Mouse (Mus musculus) heart, embryonic 11.5 days (tissue): ENCODE results near the gene Ryr3. TPM values are rescaled to one million over a fixed set of nuclear protein-coding genes. Genes with fewer than 3 reads are reported as not detected.
"Not testable (repeated sequence)": the region's sequence is repeated elsewhere in the genome, so short reads cannot be mapped to it uniquely, and the experiment has no call there.

Experiments
- ATAC-seq: fragments of 200-750 bp; cut with Nextera tagmentation; replicated peaks from 2 replicates; pipeline ENCODE4 v1.8.0; 2017; ENCODE audit warnings: moderate library complexity; ENCODE audit not compliant: insufficient number of reproducible peaks, low FRiP score, low TSS enrichment
- H3K27ac ChIP-seq: fragments of 300-500 bp; sonication (generic); 2 replicates; pipeline ENCODE4 v1.5.1; 2014; ENCODE audit warnings: mild to moderate bottlenecking, low read depth, low read length
- H3K27me3 ChIP-seq: fragments of 300-500 bp; sonication (generic); 2 replicates; pipeline ENCODE4 v1.6.1; 2014; ENCODE audit warnings: mild to moderate bottlenecking, low read length, mixed read lengths; ENCODE audit not compliant: control insufficient read depth, insufficient read depth
- H3K36me3 ChIP-seq: fragments of 300-500 bp; sonication (generic); 2 replicates; pipeline ENCODE4 v1.6.1; 2014; ENCODE audit warnings: mild to moderate bottlenecking, low read length, moderate library complexity, mixed read lengths; ENCODE audit not compliant: control insufficient read depth, insufficient read depth
- H3K4me1 ChIP-seq: fragments of 300-500 bp; sonication (generic); 2 replicates; pipeline ENCODE4 v1.6.1; 2014; ENCODE audit warnings: low read length; ENCODE audit not compliant: control insufficient read depth, insufficient read depth
- H3K4me2 ChIP-seq: fragments of 300-500 bp; sonication (generic); 2 replicates; pipeline ENCODE4 v1.6.1; 2014; ENCODE audit warnings: mild to moderate bottlenecking, moderate library complexity
- H3K4me3 ChIP-seq: fragments of 300-500 bp; sonication (generic); 2 replicates; pipeline ENCODE4 v1.5.1; 2014; ENCODE audit warnings: low read depth, low read length
- H3K9ac ChIP-seq: fragments of 300-500 bp; sonication (generic); 2 replicates; pipeline ENCODE4 v1.6.1; 2014; ENCODE audit warnings: mild to moderate bottlenecking, low read depth, low read length, moderate library complexity
- H3K9me3 ChIP-seq: fragments of 300-500 bp; sonication (generic); replicated peaks from 2 replicates; pipeline ENCODE4 v1.6.1; 2016; ENCODE audit warnings: low read length; ENCODE audit not compliant: control insufficient read depth
- WGBS: fragments of 180-500 bp; shearing (Covaris S2); extraction: QIAGEN DNeasy Blood & Tissue Kit; methylation state at CpG from one replicate; pipeline ENCODE4 v1.1.7; 2014; ENCODE audit not compliant: insufficient replicate concordance; 5-methylcytosine and 5-hydroxymethylcytosine counted together
- polyA plus RNA-seq: library from polyadenylated mRNA; unstranded; fragments of >200 nt; fragmentation: Nextera tagmentation; extraction: Ambion mirVana; gene quantifications from 2 replicates; pipeline ENCODE4 v1.2.1, GENCODE M21; 2014

The Ryr3 gene
- polyA plus RNA-seq, 1 experiment from 2014 or later: 5.5 TPM

DNA sequence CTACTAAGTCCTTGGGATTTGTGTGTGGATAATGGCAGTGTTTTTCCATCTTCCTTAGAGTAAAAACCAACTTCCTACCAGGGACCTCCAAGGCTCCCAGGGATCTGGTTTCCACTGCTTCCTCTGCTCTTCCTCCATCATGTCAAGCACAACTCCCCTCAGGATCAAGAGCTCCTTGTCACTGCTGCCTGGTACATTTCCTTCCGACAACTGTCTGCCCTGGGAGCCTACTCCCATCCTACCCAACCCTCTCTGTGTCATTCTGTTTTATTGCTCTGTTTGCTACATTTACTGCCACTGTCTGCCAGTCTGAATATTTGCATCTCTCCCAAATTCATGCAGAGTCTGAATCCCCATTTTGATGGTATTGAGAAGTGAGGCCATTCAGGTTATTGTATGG, 97.8 kb downstream of the Ryr3 start:
- Histone ChIP-seq H3K4me2 (no peak overlapping the region), H3K27me3 (no peaks in the 10 kb centered on the region), H3K4me1 (no peaks in the 10 kb centered on the region), H3K9ac (no peak overlapping the region), H3K27ac (no peak overlapping the region), H3K9me3 (no peaks in the 10 kb centered on the region), H3K36me3 (no peaks in the 10 kb centered on the region), H3K4me3 (no peak overlapping the region)
- ATAC-seq: no peak
- WGBS: 57% methylated on average over 1 of the region's 1 CpGs

- no peak overlapping the region for H3K9ac ChIP-seq
- no peak for ATAC-seq
- no peak overlapping the region for H3K4me2 ChIP-seq
- no peaks in the 10 kb centered on the region for H3K27me3 ChIP-seq
- H3K4me3 ChIP-seq: no peak overlapping the region
- no peaks in the 10 kb centered on the region for H3K36me3 ChIP-seq
- 80% methylated on average over 2 of the region's 2 CpGs for WGBS
- no peaks in the 10 kb centered on the region for H3K4me1 ChIP-seq
- no peak overlapping the region for H3K27ac ChIP-seq
- no peaks in the 10 kb centered on the region for H3K9me3 ChIP-seq
Measured at GRCm38 (mm10) chr2:113116788-113117187, 100.1 kb downstream of the Ryr3 start.

GRCm38 (mm10) chr2:113115897-113116283, 101.0 kb downstream of the Ryr3 start:
- WGBS: 85% methylated on average over 4 of the region's 4 CpGs
- Histone ChIP-seq H3K36me3 (no peaks in the 10 kb centered on the region), H3K27ac (no peak overlapping the region), H3K9ac (no peak overlapping the region), H3K4me3 (no peak overlapping the region), H3K9me3 (no peaks in the 10 kb centered on the region), H3K27me3 (no peaks in the 10 kb centered on the region), H3K4me2 (no peak overlapping the region), H3K4me1 (no peaks in the 10 kb centered on the region)
- ATAC-seq: no peak

DNA sequence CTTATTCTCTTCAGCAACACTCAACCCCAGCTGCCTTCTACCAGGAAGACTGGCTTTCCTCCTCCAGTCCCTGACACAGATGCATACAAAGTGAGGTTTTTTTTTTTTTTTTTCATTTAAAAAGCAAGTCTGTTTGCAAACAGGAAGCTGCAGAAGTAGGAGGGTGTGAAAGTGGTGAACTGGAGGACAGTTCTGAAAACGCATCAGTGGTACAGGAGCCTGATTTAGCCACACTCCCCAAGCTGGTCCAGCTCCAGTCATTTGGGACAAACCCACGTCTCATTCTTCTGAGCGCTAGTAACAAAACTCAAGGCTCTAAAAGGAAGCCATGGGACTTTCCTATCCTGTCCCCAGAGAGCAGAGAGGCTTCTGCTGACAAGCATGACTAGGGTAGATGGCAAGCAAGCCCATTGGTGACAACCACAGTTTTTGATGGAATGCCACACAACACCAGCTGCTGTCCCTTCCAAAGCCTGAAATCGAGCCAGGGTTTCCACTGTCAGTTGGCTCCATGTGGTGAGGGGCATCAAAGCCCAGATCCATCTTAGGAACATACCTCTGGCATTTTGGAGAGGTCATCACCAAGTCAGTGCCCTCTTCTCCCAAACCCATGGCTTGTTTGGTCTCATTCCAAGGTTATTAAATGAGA, 101.5 kb downstream of the Ryr3 start:
- no peak overlapping the region for H3K4me3 ChIP-seq
- H3K4me1 ChIP-seq: no peaks in the 10 kb centered on the region
- H3K36me3 ChIP-seq: no peaks in the 10 kb centered on the region
- H3K27ac ChIP-seq: no peak overlapping the region
- no peak overlapping the region for H3K4me2 ChIP-seq
- H3K9ac ChIP-seq: no peak overlapping the region
- 78% methylated on average over 4 of the region's 4 CpGs for WGBS
- no peaks in the 10 kb centered on the region for H3K9me3 ChIP-seq
- no peaks in the 10 kb centered on the region for H3K27me3 ChIP-seq
- no peak; the same call in 1 of the 2 replicates for ATAC-seq

DNA sequence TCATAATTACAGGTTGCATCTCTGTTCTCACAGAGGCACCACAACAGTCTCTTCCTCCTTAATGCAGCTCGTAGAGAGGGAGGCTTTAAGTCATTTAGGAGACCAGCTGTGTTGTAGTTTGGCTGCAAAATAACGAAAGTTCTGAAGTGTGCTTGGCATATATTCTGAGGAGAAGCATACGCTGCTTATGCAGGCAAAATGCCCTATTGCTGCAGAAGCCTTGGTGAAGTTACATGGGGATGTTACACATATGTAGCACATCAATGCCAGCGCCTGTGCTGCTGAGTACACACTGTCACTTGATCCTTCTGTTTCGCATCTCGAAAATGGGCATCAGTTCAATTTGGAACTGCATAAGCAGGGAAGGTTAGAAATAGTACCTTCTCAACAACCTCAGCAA, 112.3 kb downstream of the Ryr3 start:
- no peak overlapping the region for H3K27ac ChIP-seq
- no peaks in the 10 kb centered on the region for H3K4me1 ChIP-seq
- no peak overlapping the region for H3K4me3 ChIP-seq
- H3K36me3 ChIP-seq: no peaks in the 10 kb centered on the region
- no peak for ATAC-seq
- H3K27me3 ChIP-seq: no peaks in the 10 kb centered on the region
- no peak overlapping the region for H3K9ac ChIP-seq
- no peak overlapping the region for H3K4me2 ChIP-seq
- 84% methylated on average over 6 of the region's 6 CpGs for WGBS
- no peaks in the 10 kb centered on the region for H3K9me3 ChIP-seq

DNA sequence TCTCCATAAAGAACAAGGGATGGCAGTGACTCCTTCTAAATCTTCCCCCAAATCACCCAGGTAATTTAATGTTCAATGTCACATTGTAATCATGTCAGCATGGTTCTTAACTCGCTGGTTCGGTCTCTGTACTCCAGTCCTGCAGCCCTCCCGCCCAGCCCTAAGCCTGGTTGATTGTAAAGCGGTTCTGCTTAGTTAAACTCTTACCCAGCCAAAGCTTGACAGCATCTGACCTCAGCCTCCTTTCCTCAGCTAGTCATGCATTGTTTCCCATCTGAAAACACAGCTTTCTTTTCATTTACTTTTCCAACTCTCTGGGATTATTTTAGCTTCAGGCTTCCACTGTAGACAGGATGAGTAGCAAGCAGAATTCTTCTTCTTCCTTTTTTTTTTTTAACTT, 121.7 kb downstream of the Ryr3 start:
- H3K27me3 ChIP-seq: no peaks in the 10 kb centered on the region
- H3K9me3 ChIP-seq: no peaks in the 10 kb centered on the region
- WGBS: 77% methylated on average over 4 of the region's 4 CpGs
- no peak for ATAC-seq
- H3K4me1 ChIP-seq: no peaks in the 10 kb centered on the region
- no peak overlapping the region for H3K4me3 ChIP-seq
- H3K4me2 ChIP-seq: no peak overlapping the region
- no peak overlapping the region for H3K9ac ChIP-seq
- H3K36me3 ChIP-seq: no peaks in the 10 kb centered on the region
- no peak overlapping the region for H3K27ac ChIP-seq

DNA sequence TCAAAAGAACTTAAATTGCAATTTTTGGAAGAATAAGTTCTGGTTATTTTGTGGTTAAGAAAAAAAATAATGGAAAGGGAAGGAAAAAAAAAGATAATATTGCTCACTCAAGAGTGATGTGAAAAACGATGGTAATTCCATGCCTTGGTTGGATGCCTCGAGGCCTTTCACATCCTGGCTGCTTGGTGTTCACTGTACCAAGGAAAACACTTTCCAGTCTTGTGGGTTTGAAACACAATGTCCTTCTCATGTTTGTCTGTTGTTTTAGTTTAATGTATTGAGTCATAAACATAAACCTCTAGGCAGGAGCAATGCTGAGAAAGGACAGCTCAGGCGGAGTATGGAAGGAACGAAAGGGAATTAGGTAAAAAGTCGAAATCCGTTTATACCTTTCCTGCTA, 122.8 kb downstream of the Ryr3 start:
- no peaks in the 10 kb centered on the region for H3K4me1 ChIP-seq
- H3K4me3 ChIP-seq: no peak overlapping the region
- no peaks in the 10 kb centered on the region for H3K36me3 ChIP-seq
- no peak overlapping the region for H3K4me2 ChIP-seq
- no peaks in the 10 kb centered on the region for H3K27me3 ChIP-seq
- H3K27ac ChIP-seq: no peak overlapping the region
- 85% methylated on average over 6 of the region's 6 CpGs for WGBS
- H3K9me3 ChIP-seq: no peaks in the 10 kb centered on the region
- no peak overlapping the region for H3K9ac ChIP-seq
- ATAC-seq: no peak

DNA sequence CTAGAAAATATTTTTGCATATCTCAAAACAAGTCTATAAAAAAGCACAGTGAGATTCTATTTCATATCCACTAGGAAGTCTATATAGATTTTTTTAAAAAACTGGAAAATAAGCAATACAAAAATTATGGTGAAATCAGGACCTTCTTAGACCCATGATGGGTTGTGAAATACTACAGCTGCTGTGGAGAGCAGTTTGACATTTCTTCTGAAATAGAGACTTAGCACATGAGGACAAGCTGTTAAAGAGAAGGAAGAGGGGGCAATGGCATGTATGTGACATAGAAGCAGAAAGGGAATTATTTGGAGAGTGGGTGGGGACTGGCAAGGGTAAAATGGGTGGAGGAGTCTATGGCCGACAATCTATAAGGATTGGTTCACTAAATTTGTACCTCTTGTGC, 124.1 kb downstream of the Ryr3 start:
- no peaks in the 10 kb centered on the region for H3K36me3 ChIP-seq
- H3K4me1 ChIP-seq: no peaks in the 10 kb centered on the region
- no peak overlapping the region for H3K4me3 ChIP-seq
- H3K9ac ChIP-seq: no peak overlapping the region
- no peaks in the 10 kb centered on the region for H3K27me3 ChIP-seq
- no peak overlapping the region for H3K27ac ChIP-seq
- no peak overlapping the region for H3K4me2 ChIP-seq
- no peaks in the 10 kb centered on the region for H3K9me3 ChIP-seq
- 86% methylated on average over 1 of the region's 1 CpGs for WGBS
- ATAC-seq: no peak

- H3K4me2 ChIP-seq, H3K9me3 ChIP-seq, H3K4me1 ChIP-seq, H3K36me3 ChIP-seq, H3K4me3 ChIP-seq, ATAC-seq, H3K9ac ChIP-seq, H3K27me3 ChIP-seq, H3K27ac ChIP-seq: not testable (repeated sequence)
- 86% methylated on average over 1 of the region's 1 CpGs for WGBS
Measured at GRCm38 (mm10) chr2:113091316-113091715, 125.6 kb downstream of the Ryr3 start.
